Mouse (Mus musculus) kidney, postnatal 10 days (tissue): ENCODE measurements at regions not wholly inside any gene's neighbourhood (a gene's known extent, or its start where the extent isn't known, plus 50 kb on each side); places are given as distances from the start of the nearest gene placed in this dataset.

Experiments
- DNase-seq: peaks from one replicate; pipeline ENCODE4 v3.0.0; 2021; ENCODE audit warnings: mixed read lengths

- DNase-seq: peak; percentile 46
These were observed 52.3 kb downstream of the Tnp1 start for GRCm38 (mm10) chr1:72963449-72963848.

- DNase-seq: no peak
These were observed 55.5 kb downstream of the Tnp1 start for GRCm38 (mm10) chr1:72960241-72960653.

- DNase-seq: no peak
These were observed 60.3 kb downstream of the Tnp1 start for GRCm38 (mm10) chr1:72955387-72955786.

GRCm38 (mm10) chr1:72952896-72953295 is 62.8 kb downstream of the Tnp1 start:
- peak; percentile 27 for DNase-seq

GRCm38 (mm10) chr1:72951802-72952201 is 63.9 kb downstream of the Tnp1 start:
- DNase-seq: no peak

GRCm38 (mm10) chr1:72951365-72951764 is 64.3 kb downstream of the Tnp1 start:
- DNase-seq: no peak

GRCm38 (mm10) chr1:72946235-72946634 is 69.5 kb downstream of the Tnp1 start:
- DNase-seq: peak; percentile 37

GRCm38 (mm10) chr1:72945750-72946102 is 70.0 kb downstream of the Tnp1 start:
- DNase-seq: no peak

GRCm38 (mm10) chr1:72944805-72945749 is 70.4 kb upstream of the Igfbp5 start:
- DNase-seq: peak; percentile 44

GRCm38 (mm10) chr1:72944221-72944620 is 69.5 kb upstream of the Igfbp5 start:
- DNase-seq: no peak

GRCm38 (mm10) chr1:72943082-72943481 is 68.4 kb upstream of the Igfbp5 start:
- no peak for DNase-seq

- no peak for DNase-seq
These were observed 67.7 kb upstream of the Igfbp5 start for GRCm38 (mm10) chr1:72942351-72942750.

GRCm38 (mm10) chr1:72939948-72940347 is 65.3 kb upstream of the Igfbp5 start:
- no peak for DNase-seq

- DNase-seq: peak; percentile 28
These were observed 62.2 kb upstream of the Igfbp5 start for GRCm38 (mm10) chr1:72936681-72937465.

GRCm38 (mm10) chr1:72936231-72936630 is 61.5 kb upstream of the Igfbp5 start:
- DNase-seq: no peak

GRCm38 (mm10) chr1:72935084-72935483 is 60.4 kb upstream of the Igfbp5 start:
- DNase-seq: no peak

- peak; percentile 25 for DNase-seq
These were observed 55.1 kb upstream of the Igfbp5 start for GRCm38 (mm10) chr1:72929774-72930173.
